ENCODE assay signal across 15 mouse cellular contexts in the genomic region with DNA sequence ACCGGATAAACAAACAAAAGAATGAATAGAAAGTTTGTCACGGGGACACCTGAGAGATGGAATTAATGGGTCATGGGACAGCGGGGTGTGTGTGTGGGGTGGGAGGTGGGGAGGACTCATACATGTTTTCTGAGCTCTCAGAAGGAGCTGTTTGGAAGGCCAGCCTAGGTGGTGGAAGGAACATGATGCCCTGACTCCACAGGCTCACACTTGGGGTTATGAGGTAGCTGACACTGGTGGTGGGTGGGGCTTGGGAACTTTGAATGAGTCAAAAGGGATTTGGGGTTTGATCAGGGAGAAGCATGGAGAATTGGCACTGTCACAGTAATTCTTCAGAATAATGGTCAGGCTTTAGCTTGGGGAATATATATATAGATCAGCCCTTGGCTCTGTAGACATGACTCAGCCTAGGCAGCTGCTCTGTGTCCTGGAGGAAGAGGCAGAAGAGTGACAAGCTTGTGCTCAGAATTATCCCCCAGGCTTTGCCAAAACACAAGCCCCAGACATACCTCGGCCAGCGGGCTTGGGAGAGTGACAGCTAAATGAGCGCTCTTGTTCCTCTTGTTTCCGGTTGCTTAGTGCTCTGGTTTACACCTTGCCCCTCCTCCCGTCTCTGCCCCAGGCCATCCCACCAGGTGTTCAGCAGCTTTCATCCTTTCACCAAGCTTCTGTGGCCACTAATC.
DNase-seq lines count a peak whose midpoint lies in the region; ATAC-seq lines count a peak whose summit lies in the region.
"Had no signal": no experiment of that assay in that cellular context is flagged by ENCODE, and none has a peak within 500 bp of the region (broad histone marks: within the 10 kb centered on the region; RNA-seq: fewer than 3 reads in every experiment).

No protein-coding gene starts in this region.

- H3K27me3 ChIP-seq in embryonic facial prominence, embryonic 14.5 days (replicated peaks; ENCODE audit: control insufficient read depth, insufficient read depth, low read length), result no peaks in the 10 kb centered on the region
- H3K27me3 ChIP-seq: liver, embryonic 15.5 days had no signal

- H3K36me3 ChIP-seq in embryonic facial prominence, embryonic 14.5 days (ENCODE audit: control insufficient read depth, insufficient read depth, low read length), result no peaks in the 10 kb centered on the region
- H3K36me3 ChIP-seq: forebrain, embryonic 10.5 days; liver, embryonic 15.5 days had no signal

- no peaks in the 10 kb centered on the region for H3K9me3 ChIP-seq in embryonic facial prominence, embryonic 14.5 days (ENCODE audit: control insufficient read depth, low read length)
- H3K9me3 ChIP-seq: forebrain, embryonic 10.5 days; liver, embryonic 15.5 days had no signal

- DNase-seq in embryo, embryonic 10 days (ENCODE audit: low spot score), result peak; percentile 42
- DNase-seq in embryo, embryonic 9.5 days (ENCODE audit: extremely low spot score), result no peak
- DNase-seq in right cerebral cortex, adult 18-20 months, result peak; percentile 7
- DNase-seq in right cerebral cortex, postnatal 14 days, result no peak
- peak; percentile 70 for DNase-seq in embryonic facial prominence, embryonic 14.5 days (ENCODE audit: low spot score)
- no peak for DNase-seq in kidney, adult 9 months
- no peak for DNase-seq in adrenal gland, adult 2 months
- DNase-seq: heart, adult 2 months; heart, postnatal 14 days; kidney, postnatal 10 days; lung, postnatal 14 days; thymus, adult 18-20 months had no signal

- H3K4me1 ChIP-seq in embryonic facial prominence, embryonic 14.5 days (ENCODE audit: control insufficient read depth, insufficient read depth, low read length), result no peaks in the 10 kb centered on the region
- H3K4me1 ChIP-seq: liver, embryonic 15.5 days had no signal

- H3K4me2 ChIP-seq in embryonic facial prominence, embryonic 14.5 days (ENCODE audit: low read depth, low read length), result no peak overlapping the region
- H3K4me2 ChIP-seq: liver, embryonic 15.5 days had no signal

- H3K27ac ChIP-seq in embryonic facial prominence, embryonic 14.5 days (replicated peaks; ENCODE audit: low read depth, low read length), result no peak overlapping the region
- H3K27ac ChIP-seq: forebrain, embryonic 10.5 days; heart, adult 2 months; liver, embryonic 15.5 days had no signal

- no peak overlapping the region for H3K4me3 ChIP-seq in embryonic facial prominence, embryonic 14.5 days (ENCODE audit: low read depth, low read length)
- H3K4me3 ChIP-seq: forebrain, embryonic 10.5 days; heart, adult 2 months; liver, embryonic 15.5 days had no signal

- WGBS in embryonic facial prominence, embryonic 14.5 days, result 22% methylated on average over 8 of the region's 8 CpGs

- H3K9ac ChIP-seq in embryonic facial prominence, embryonic 14.5 days (ENCODE audit: low read depth, low read length), result no peak overlapping the region
- H3K9ac ChIP-seq: liver, embryonic 15.5 days had no signal

- ATAC-seq in embryonic facial prominence, embryonic 14.5 days (ENCODE audit: low read depth), result peak; percentile 85
- no peak for ATAC-seq in megakaryocyte progenitor cell, adult 5-6 weeks (replicated peaks; ENCODE audit: poor library complexity)

Comparison
In these comparisons a context has a peak if more than half of its experiments do, and no peak if none do; other contexts are left out.
1. DNase-seq: peak in embryo, embryonic 10 days (single experiment), right cerebral cortex, adult 18-20 months (single experiment) and embryonic facial prominence, embryonic 14.5 days (single experiment); none in embryo, embryonic 9.5 days (single experiment), right cerebral cortex, postnatal 14 days (single experiment), kidney, adult 9 months (single experiment) and adrenal gland, adult 2 months (single experiment).